Mouse (Mus musculus): ENCODE results near the gene Kcnb1. TPM values are rescaled to one million over a fixed set of nuclear protein-coding genes. Genes with fewer than 3 reads are reported as not detected.

Gene Kcnb1
- total RNA-seq, 1 experiment = 1.3 TPM

- Histone ChIP-seq H3K9me3 (ENCODE audit: control insufficient read depth, insufficient read depth, low read depth, low read length) (no peaks in the 10 kb centered on the region), H3K27ac (ENCODE audit: insufficient read depth, low read depth, low read length, poor library complexity, severe bottlenecking) (no peak overlapping the region), H3K36me3 (ENCODE audit: control insufficient read depth, insufficient read depth, low read length, poor library complexity, severe bottlenecking) (no peaks in the 10 kb centered on the region), H3K4me3 (ENCODE audit: insufficient read depth in 1 of 2, low read depth in 1 of 2, low read length in 2 of 2, poor library complexity in 1 of 2, severe bottlenecking in 1 of 2) (no peak overlapping the region), H3K4me1 (ENCODE audit: control insufficient read depth in 2 of 2, insufficient read depth in 2 of 2, low read length in 2 of 2, poor library complexity in 1 of 2) (peaks cover 5 to 12% of the 10 kb centered on the region in 2 experiments), H3K9ac (ENCODE audit: insufficient read depth, low read depth, low read length, poor library complexity, severe bottlenecking) (no peak overlapping the region)
- in situ Hi-C loops (cut with MboI; ENCODE audit: low sequenced_read_pairs in 2 of 2, unreplicated experiment in 2 of 2) = no loop called here
- DNase-seq (ENCODE audit: low read depth, low spot score) = no peak
- TF ChIP-seq HCFC1 (IDR thresholded peaks at IDR 0.05; ENCODE audit: borderline replicate concordance, insufficient read depth, low read length) (no peak), ZNF384 (IDR thresholded peaks at IDR 0.05; ENCODE audit: low read depth, low read length) (no peak), MAFK (IDR thresholded peaks at IDR 0.05; ENCODE audit: insufficient read depth, low read depth, low read length) (no peak), CHD2 (IDR thresholded peaks at IDR 0.05; ENCODE audit: low read depth, low read length) (no peak), ZC3H11A (IDR thresholded peaks at IDR 0.05; ENCODE audit: borderline replicate concordance, low read depth, low read length) (no peak)
Measured at GRCm38 (mm10) chr2:167177231-167177641, 12.7 kb downstream of the Kcnb1 start.

- no peaks in the 10 kb centered on the region for H3K9me3 ChIP-seq (ENCODE audit: control insufficient read depth, insufficient read depth, low read depth, low read length)
- no peak overlapping the region for H3K27ac ChIP-seq (ENCODE audit: insufficient read depth, low read depth, low read length, poor library complexity, severe bottlenecking)
- in situ Hi-C loops (cut with MboI; ENCODE audit: low sequenced_read_pairs in 2 of 2, unreplicated experiment in 2 of 2) = no loop called here
- peaks cover 5 to 12% of the 10 kb centered on the region in 2 experiments for H3K4me1 ChIP-seq (ENCODE audit: control insufficient read depth in 2 of 2, insufficient read depth in 2 of 2, low read length in 2 of 2, poor library complexity in 1 of 2)
- H3K9ac ChIP-seq (ENCODE audit: insufficient read depth, low read depth, low read length, poor library complexity, severe bottlenecking) = no peak overlapping the region
- DNase-seq (ENCODE audit: low read depth, low spot score) = no peak
- TF ChIP-seq ZC3H11A (IDR thresholded peaks at IDR 0.05; ENCODE audit: borderline replicate concordance, low read depth, low read length) = no peak
- TF ChIP-seq MAFK (IDR thresholded peaks at IDR 0.05; ENCODE audit: insufficient read depth, low read depth, low read length) = no peak
- no peak for TF ChIP-seq HCFC1 (IDR thresholded peaks at IDR 0.05; ENCODE audit: borderline replicate concordance, insufficient read depth, low read length)
- no peak overlapping the region for H3K4me3 ChIP-seq (ENCODE audit: insufficient read depth in 1 of 2, low read depth in 1 of 2, low read length in 2 of 2, poor library complexity in 1 of 2, severe bottlenecking in 1 of 2)
- no peaks in the 10 kb centered on the region for H3K36me3 ChIP-seq (ENCODE audit: control insufficient read depth, insufficient read depth, low read length, poor library complexity, severe bottlenecking)
Measured at GRCm38 (mm10) chr2:167175284-167175683, 14.7 kb downstream of the Kcnb1 start.

GRCm38 (mm10) chr2:167173051-167173875 lies 16.7 kb downstream of the Kcnb1 start:
- in situ Hi-C loops (cut with MboI; ENCODE audit: low sequenced_read_pairs in 2 of 2, unreplicated experiment in 2 of 2) = no loop called here
- H3K9me3 ChIP-seq (ENCODE audit: control insufficient read depth, insufficient read depth, low read depth, low read length) = no peaks in the 10 kb centered on the region
- no peak overlapping the region for H3K9ac ChIP-seq (ENCODE audit: insufficient read depth, low read depth, low read length, poor library complexity, severe bottlenecking)
- H3K27ac ChIP-seq (ENCODE audit: insufficient read depth, low read depth, low read length, poor library complexity, severe bottlenecking) = no peak overlapping the region
- no peaks in the 10 kb centered on the region for H3K36me3 ChIP-seq (ENCODE audit: control insufficient read depth, insufficient read depth, low read length, poor library complexity, severe bottlenecking)
- TF ChIP-seq ZNF384 (IDR thresholded peaks at IDR 0.05; ENCODE audit: low read depth, low read length) (no peak), HCFC1 (IDR thresholded peaks at IDR 0.05; ENCODE audit: borderline replicate concordance, insufficient read depth, low read length) (no peak)
- no peak overlapping the region for H3K4me3 ChIP-seq (ENCODE audit: insufficient read depth in 1 of 2, low read depth in 1 of 2, low read length in 2 of 2, poor library complexity in 1 of 2, severe bottlenecking in 1 of 2)
- H3K4me1 ChIP-seq (ENCODE audit: control insufficient read depth in 2 of 2, insufficient read depth in 2 of 2, low read length in 2 of 2, poor library complexity in 1 of 2) = peaks cover 5 to 12% of the 10 kb centered on the region in 2 experiments
- no peak for DNase-seq (ENCODE audit: low read depth, low spot score)

GRCm38 (mm10) chr2:167167515-167168212 lies 22.3 kb downstream of the Kcnb1 start:
- no peak for DNase-seq (ENCODE audit: low read depth, low spot score)
- H3K27ac ChIP-seq (ENCODE audit: insufficient read depth, low read depth, low read length, poor library complexity, severe bottlenecking) = no peak overlapping the region

More at GRCm38 (mm10) chr2:167167515-167168212, 22.3 kb downstream of the Kcnb1 start:
- H3K36me3 ChIP-seq (ENCODE audit: control insufficient read depth, insufficient read depth, low read length, poor library complexity, severe bottlenecking) = no peaks in the 10 kb centered on the region
- no peak overlapping the region for H3K4me3 ChIP-seq (ENCODE audit: insufficient read depth in 1 of 2, low read depth in 1 of 2, low read length in 2 of 2, poor library complexity in 1 of 2, severe bottlenecking in 1 of 2)
- H3K9me3 ChIP-seq (ENCODE audit: control insufficient read depth, insufficient read depth, low read depth, low read length) = no peaks in the 10 kb centered on the region
- H3K9ac ChIP-seq (ENCODE audit: insufficient read depth, low read depth, low read length, poor library complexity, severe bottlenecking) = no peak overlapping the region
- H3K4me1 ChIP-seq (ENCODE audit: control insufficient read depth in 2 of 2, insufficient read depth in 2 of 2, low read length in 2 of 2, poor library complexity in 1 of 2) = no peaks in the 10 kb centered on the region
- TF ChIP-seq ZC3H11A (IDR thresholded peaks at IDR 0.05; ENCODE audit: borderline replicate concordance, low read depth, low read length) (no peak), HCFC1 (IDR thresholded peaks at IDR 0.05; ENCODE audit: borderline replicate concordance, insufficient read depth, low read length) (no peak), MAFK (IDR thresholded peaks at IDR 0.05; ENCODE audit: insufficient read depth, low read depth, low read length) (no peak), CHD2 (IDR thresholded peaks at IDR 0.05; ENCODE audit: low read depth, low read length) (no peak), ZNF384 (IDR thresholded peaks at IDR 0.05; ENCODE audit: low read depth, low read length) (no peak)
- in situ Hi-C loops (cut with MboI; ENCODE audit: low sequenced_read_pairs in 2 of 2, unreplicated experiment in 2 of 2) = no loop called here

Measured in ES-E14 (cell line).